Mouse (Mus musculus) hindbrain, embryonic 12.5 days (tissue): ENCODE measurements around the gene Sf3b5. TPM values are rescaled to one million over a fixed set of nuclear protein-coding genes. Genes with fewer than 3 reads are reported as not detected.

Experiments used
- polyA plus RNA-seq: library from polyadenylated mRNA; unstranded; fragments of >200 nt; fragmentation: Nextera tagmentation; extraction: Ambion mirVana; gene quantifications from 2 replicates; pipeline ENCODE4 v1.2.1, GENCODE M21; 2016

Gene Sf3b5
- polyA plus RNA-seq, 1 experiment from 2014 or later: 30.6 TPM

Other genes with a start within 250 kb of the Sf3b5 start
- 52.0 and 56.0 TPM in 2 replicates for gene Utrn, start 136.0 kb upstream of the Sf3b5 start, polyA plus RNA-seq
- gene Stx11, start 41.0 kb upstream of the Sf3b5 start, polyA plus RNA-seq: 2.2 and 3.0 TPM in 2 replicates
- gene Plagl1, start 55.2 kb downstream of the Sf3b5 start, polyA plus RNA-seq: 60.3 and 80.0 TPM in 2 replicates
- gene Zc2hc1b, start 172.7 kb downstream of the Sf3b5 start, polyA plus RNA-seq: not detected in 2 replicates
- 47.1 and 48.0 TPM in 2 replicates for gene Ltv1, start 187.8 kb downstream of the Sf3b5 start, polyA plus RNA-seq